Mouse (Mus musculus) midbrain, embryonic 15.5 days (tissue): Measurements from ENCODE around the gene Meltf. TPM values are rescaled to one million over a fixed set of nuclear protein-coding genes. Genes with fewer than 3 reads are reported as not detected.

Source experiments
- ATAC-seq: fragments of 200-750 bp; cut with Nextera tagmentation; replicated peaks from 2 replicates; pipeline ENCODE4 v1.8.0; 2017; ENCODE audit warnings: moderate TSS enrichment
- H3K27ac ChIP-seq: fragments of 300-500 bp; sonication (generic); 2 replicates; pipeline ENCODE4 v1.5.1; 2015; ENCODE audit warnings: mild to moderate bottlenecking, inconsistent platforms
- H3K27me3 ChIP-seq: fragments of 300-500 bp; sonication (generic); replicated peaks from 2 replicates; pipeline ENCODE4 v1.6.1; 2015; ENCODE audit warnings: inconsistent platforms
- H3K36me3 ChIP-seq: fragments of 300-500 bp; sonication (generic); replicated peaks from 2 replicates; pipeline ENCODE4 v1.6.1; 2015; ENCODE audit warnings: inconsistent platforms
- H3K4me1 ChIP-seq: fragments of 300-500 bp; sonication (generic); 2 replicates; pipeline ENCODE4 v1.6.1; 2015; ENCODE audit warnings: inconsistent platforms
- H3K4me2 ChIP-seq: fragments of 300-500 bp; sonication (generic); 2 replicates; pipeline ENCODE4 v1.6.1; 2015; ENCODE audit warnings: inconsistent platforms, mild to moderate bottlenecking, moderate library complexity
- H3K4me3 ChIP-seq: fragments of 300-500 bp; sonication (generic); 2 replicates; pipeline ENCODE4 v1.5.1; 2015; ENCODE audit warnings: mild to moderate bottlenecking, inconsistent platforms
- H3K9ac ChIP-seq: fragments of 300-500 bp; sonication (generic); 2 replicates; pipeline ENCODE4 v1.6.1; 2015; ENCODE audit warnings: mild to moderate bottlenecking, inconsistent platforms
- H3K9me3 ChIP-seq: fragments of 300-500 bp; sonication (generic); 2 replicates; pipeline ENCODE4 v1.6.1; 2016; ENCODE audit warnings: inconsistent platforms
- WGBS: fragments of 180-500 bp; shearing (Covaris S2); methylation state at CpG from one replicate; pipeline ENCODE4 v1.1.7; 2015; ENCODE audit warnings: mixed read lengths; 5-methylcytosine and 5-hydroxymethylcytosine counted together
- polyA plus RNA-seq: library from polyadenylated mRNA; unstranded; fragments of >200 nt; fragmentation: Nextera tagmentation; extraction: Ambion mirVana; gene quantifications from 2 replicates; pipeline ENCODE4 v1.2.1, GENCODE M21; 2015

Gene Meltf
- 0.12 and 0.33 TPM in 2 replicates for polyA plus RNA-seq

GRCm38 (mm10) chr16:31878573-31879257, at the start of gene Meltf:
Gene Meltf, plus strand, starts transcription at chr16:31878810.
- Histone ChIP-seq H3K4me2 (no peak within 1 kb of the TSS), H3K4me1 (peaks cover 5% of the 10 kb centered on the region; the same call in 1 of the 2 replicates), H3K36me3 (no peaks in the 10 kb centered on the region), H3K27me3 (no peaks in the 10 kb centered on the region), H3K27ac (no peak within 1 kb of the TSS), H3K4me3 (no peak within 1 kb of the TSS), H3K9ac (no peak within 1 kb of the TSS), H3K9me3 (no peaks in the 10 kb centered on the region)
- 32% methylated on average over 21 of the region's 21 CpGs for WGBS
- 0 out of 2 replicates have a peak, but pooled peaks have one; percentile 62 for ATAC-seq

DNA sequence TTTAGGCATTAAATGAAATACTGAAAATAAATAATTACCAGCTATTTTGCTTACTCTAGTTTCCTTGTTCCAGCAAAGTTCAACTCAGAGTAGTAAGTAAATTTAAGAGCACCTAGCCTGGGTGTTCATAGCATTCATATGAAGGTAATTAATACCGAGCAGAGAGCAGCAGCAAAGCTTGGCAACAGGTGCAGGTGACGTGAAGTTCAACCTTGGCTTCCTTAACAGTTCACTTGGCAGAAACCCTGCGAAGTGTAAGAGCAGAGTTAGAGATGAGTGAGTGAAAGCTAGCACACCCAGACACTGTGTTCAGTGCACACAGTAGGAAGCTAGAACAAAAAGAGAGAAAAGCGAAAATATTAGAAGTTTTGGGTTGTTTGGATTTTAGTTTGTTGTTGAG, 47.9 kb upstream of the Meltf start:
- Histone ChIP-seq H3K4me2 (no peak overlapping the region), H3K27me3 (no peaks in the 10 kb centered on the region), H3K9ac (no peak overlapping the region), H3K36me3 (no peaks in the 10 kb centered on the region), H3K9me3 (no peaks in the 10 kb centered on the region), H3K27ac (no peak overlapping the region), H3K4me3 (no peak overlapping the region), H3K4me1 (no peaks in the 10 kb centered on the region)
- ATAC-seq = no peak
- 95% methylated on average over 4 of the region's 4 CpGs for WGBS

- no peak overlapping the region for H3K27ac ChIP-seq
- H3K9ac ChIP-seq = no peak overlapping the region
- no peaks in the 10 kb centered on the region for H3K27me3 ChIP-seq
- ATAC-seq = no peak
- H3K36me3 ChIP-seq = no peaks in the 10 kb centered on the region
- H3K9me3 ChIP-seq = no peaks in the 10 kb centered on the region
- no peaks in the 10 kb centered on the region for H3K4me1 ChIP-seq
- WGBS = 97% methylated on average over 10 of the region's 10 CpGs
- H3K4me3 ChIP-seq = no peak overlapping the region
- no peak overlapping the region for H3K4me2 ChIP-seq
These were observed 45.8 kb upstream of the Meltf start for GRCm38 (mm10) chr16:31832630-31833422.

- no peak for ATAC-seq
- Histone ChIP-seq H3K9ac (no peak overlapping the region), H3K36me3 (no peaks in the 10 kb centered on the region), H3K27ac (no peak overlapping the region), H3K4me2 (no peak overlapping the region), H3K9me3 (no peaks in the 10 kb centered on the region), H3K4me3 (no peak overlapping the region), H3K27me3 (no peaks in the 10 kb centered on the region), H3K4me1 (no peaks in the 10 kb centered on the region)
- 76% methylated on average over 7 of the region's 7 CpGs for WGBS
These were observed 44.5 kb upstream of the Meltf start for GRCm38 (mm10) chr16:31834011-31834584.

DNA sequence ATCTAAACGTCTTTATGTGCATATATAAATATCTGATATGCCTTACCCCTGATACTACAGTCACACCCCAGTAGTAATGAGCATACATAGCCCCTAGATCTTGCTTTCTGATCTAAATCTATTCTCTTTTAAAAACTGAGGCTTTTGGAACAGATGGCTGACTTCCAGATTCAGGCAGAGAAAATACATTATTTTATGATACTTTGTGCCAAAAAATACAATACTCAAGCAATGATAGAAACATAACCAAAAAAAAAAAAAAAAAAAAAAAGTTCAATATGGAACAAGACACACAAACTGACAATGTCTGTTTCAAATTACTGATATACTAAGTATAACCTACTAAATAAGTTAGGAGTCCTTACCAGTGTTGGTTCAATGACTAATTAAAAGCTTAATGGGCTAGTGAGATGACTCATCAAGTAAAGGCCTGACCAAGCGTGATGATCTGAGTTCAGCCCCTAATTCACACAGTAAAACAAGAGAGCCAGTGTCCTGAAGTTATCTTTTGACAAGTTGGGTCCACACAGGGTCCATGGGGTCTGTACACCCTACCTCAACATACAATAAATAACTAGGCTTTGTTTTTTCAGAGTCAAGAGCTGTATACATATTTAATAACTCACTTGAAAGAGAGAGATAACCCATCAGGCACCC, 43.8 kb upstream of the Meltf start:
- Histone ChIP-seq H3K9me3 (no peaks in the 10 kb centered on the region), H3K4me3 (no peak overlapping the region), H3K9ac (no peak overlapping the region), H3K27me3 (no peaks in the 10 kb centered on the region), H3K36me3 (no peaks in the 10 kb centered on the region), H3K4me2 (no peak overlapping the region), H3K4me1 (no peaks in the 10 kb centered on the region), H3K27ac (no peak overlapping the region)
- ATAC-seq = no peak
- WGBS = 83% methylated on average over 2 of the region's 2 CpGs

DNA sequence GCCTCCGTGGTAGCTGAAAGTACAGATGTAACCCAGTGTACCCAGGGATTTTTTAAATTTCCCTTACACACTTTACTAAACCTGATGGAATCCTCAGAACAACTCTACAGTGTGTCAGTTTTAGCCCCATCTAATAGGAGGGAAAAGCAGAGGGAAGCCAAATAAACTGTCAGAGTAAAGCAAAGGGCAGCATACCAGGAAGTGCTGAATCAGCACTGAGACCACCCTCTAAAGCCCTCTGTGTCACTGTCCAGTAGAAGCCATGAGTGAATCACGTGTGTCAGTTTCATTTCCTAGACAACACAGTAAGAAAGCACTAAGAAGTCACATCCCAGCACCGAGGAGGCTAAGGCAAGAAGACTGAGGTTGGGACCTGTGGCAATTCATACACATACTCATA, 41.2 kb upstream of the Meltf start:
- 91% methylated on average over 3 of the region's 3 CpGs for WGBS
- H3K9ac ChIP-seq = no peak overlapping the region
- H3K27ac ChIP-seq = no peak overlapping the region
- H3K27me3 ChIP-seq = no peaks in the 10 kb centered on the region
- no peak overlapping the region for H3K4me3 ChIP-seq
- H3K4me2 ChIP-seq = no peak overlapping the region
- no peaks in the 10 kb centered on the region for H3K9me3 ChIP-seq
- ATAC-seq = no peak
- no peaks in the 10 kb centered on the region for H3K36me3 ChIP-seq
- no peaks in the 10 kb centered on the region for H3K4me1 ChIP-seq

DNA sequence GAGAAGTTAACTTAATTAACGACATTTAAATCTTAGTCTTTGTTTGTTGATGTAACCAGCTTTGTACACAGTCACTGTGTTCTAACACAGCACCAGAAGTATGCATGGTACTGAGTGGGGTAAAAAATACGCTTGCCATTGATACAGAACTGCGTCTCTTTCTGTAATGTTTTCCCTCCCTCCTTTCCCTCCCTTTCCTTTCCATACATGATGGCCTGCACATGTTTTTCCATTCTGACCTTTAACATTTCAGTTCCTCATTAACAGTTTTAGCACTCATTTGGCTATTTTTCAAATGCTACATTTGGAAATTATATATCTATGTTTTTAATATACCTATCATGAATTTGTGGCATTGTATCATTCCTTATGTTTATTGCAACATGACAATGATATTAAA, 34.4 kb upstream of the Meltf start:
- no peak overlapping the region for H3K4me3 ChIP-seq
- no peaks in the 10 kb centered on the region for H3K36me3 ChIP-seq
- 94% methylated on average over 3 of the region's 3 CpGs for WGBS
- peaks cover 4% of the 10 kb centered on the region for H3K4me1 ChIP-seq
- H3K27ac ChIP-seq = no peak overlapping the region
- H3K27me3 ChIP-seq = no peaks in the 10 kb centered on the region
- H3K4me2 ChIP-seq = no peak overlapping the region
- no peak overlapping the region for H3K9ac ChIP-seq
- ATAC-seq = no peak
- no peaks in the 10 kb centered on the region for H3K9me3 ChIP-seq

DNA sequence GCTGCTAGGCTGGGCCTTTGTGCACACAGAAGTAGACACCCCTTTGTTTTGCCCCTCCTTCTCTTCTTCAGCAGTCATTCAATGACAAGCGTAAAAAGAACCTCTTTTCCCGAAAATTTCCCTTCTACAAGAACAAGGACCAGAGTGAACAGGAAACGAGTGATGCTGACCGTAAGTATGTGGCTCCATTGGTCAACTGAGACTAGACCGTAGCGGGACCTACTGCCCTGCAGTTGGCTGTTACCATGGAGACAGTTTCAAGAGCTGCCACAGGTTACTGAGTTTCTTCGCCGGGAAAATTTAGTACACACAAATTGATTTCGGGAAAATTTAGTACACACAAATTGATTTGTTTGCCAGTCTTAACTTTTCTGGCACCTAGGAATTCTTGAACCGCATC, 31.8 kb upstream of the Meltf start:
- Histone ChIP-seq H3K36me3 (no peaks in the 10 kb centered on the region), H3K4me3 (peak overlapping the region; percentile 6), H3K27me3 (no peaks in the 10 kb centered on the region), H3K9ac (no peak overlapping the region), H3K27ac (no peak overlapping the region), H3K4me1 (peaks cover 4% of the 10 kb centered on the region), H3K9me3 (no peaks in the 10 kb centered on the region), H3K4me2 (peak overlapping the region; percentile 12; the same call in 1 of the 2 replicates)
- ATAC-seq = peak; percentile 73; the same call in 1 of the 2 replicates
- WGBS = 45% methylated on average over 10 of the region's 10 CpGs

GRCm38 (mm10) chr16:31863920-31864319, 14.7 kb upstream of the Meltf start:
- Histone ChIP-seq H3K9me3 (no peaks in the 10 kb centered on the region), H3K4me2 (no peak overlapping the region), H3K9ac (no peak overlapping the region), H3K4me1 (no peaks in the 10 kb centered on the region), H3K4me3 (no peak overlapping the region), H3K27ac (no peak overlapping the region), H3K36me3 (peaks cover 9% of the 10 kb centered on the region), H3K27me3 (no peaks in the 10 kb centered on the region)
- WGBS = 94% methylated on average over 5 of the region's 5 CpGs
- ATAC-seq = no peak

GRCm38 (mm10) chr16:31865242-31865641, 13.4 kb upstream of the Meltf start:
- H3K27me3 ChIP-seq = no peaks in the 10 kb centered on the region
- no peak overlapping the region for H3K4me2 ChIP-seq
- ATAC-seq = no peak
- peaks cover 9% of the 10 kb centered on the region for H3K36me3 ChIP-seq
- H3K4me1 ChIP-seq = no peaks in the 10 kb centered on the region
- WGBS = 70% methylated on average over 3 of the region's 3 CpGs
- no peak overlapping the region for H3K4me3 ChIP-seq
- no peak overlapping the region for H3K9ac ChIP-seq
- H3K27ac ChIP-seq = no peak overlapping the region
- no peaks in the 10 kb centered on the region for H3K9me3 ChIP-seq

- Histone ChIP-seq H3K27me3 (no peaks in the 10 kb centered on the region), H3K27ac (no peak overlapping the region), H3K36me3 (no peaks in the 10 kb centered on the region), H3K4me1 (no peaks in the 10 kb centered on the region), H3K9ac (no peak overlapping the region), H3K9me3 (no peaks in the 10 kb centered on the region), H3K4me3 (no peak overlapping the region), H3K4me2 (no peak overlapping the region)
- 96% methylated on average over 3 of the region's 3 CpGs for WGBS
- ATAC-seq = no peak
These were observed 11.7 kb upstream of the Meltf start for GRCm38 (mm10) chr16:31866911-31867310.

DNA sequence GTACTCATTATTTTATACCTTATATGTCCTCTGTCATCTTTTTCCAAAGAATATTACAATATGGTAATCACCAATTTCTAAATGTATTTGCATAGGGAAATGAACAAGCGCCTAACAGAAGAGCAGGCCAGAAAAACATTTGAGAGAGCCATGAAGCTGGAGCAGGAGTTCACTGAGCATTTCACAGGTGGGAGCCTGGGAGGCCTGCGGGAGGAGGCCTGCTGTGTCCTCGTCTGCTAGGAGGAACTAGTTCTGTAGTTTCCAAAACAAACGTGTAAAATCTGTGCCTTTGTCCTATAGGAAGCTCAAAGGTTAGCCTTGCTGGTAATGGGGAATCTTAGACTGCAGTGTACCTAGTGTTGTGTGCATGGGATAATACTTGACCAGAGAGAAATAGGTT, 10.9 kb upstream of the Meltf start:
- no peak for ATAC-seq

More for the DNA sequence above, 10.9 kb upstream of the Meltf start:
- WGBS = 82% methylated on average over 4 of the region's 4 CpGs
- Histone ChIP-seq H3K9ac (no peak overlapping the region), H3K36me3 (no peaks in the 10 kb centered on the region), H3K9me3 (no peaks in the 10 kb centered on the region), H3K4me2 (no peak overlapping the region), H3K4me3 (no peak overlapping the region), H3K27me3 (no peaks in the 10 kb centered on the region), H3K4me1 (no peaks in the 10 kb centered on the region), H3K27ac (no peak overlapping the region)
